Mouse (Mus musculus): Measurements from ENCODE around the gene Prrx1.

GRCm38 (mm10) chr1:163313921-163314725 is 613 bp upstream of the Prrx1 start:
- TF ChIP-seq CTCF (IDR thresholded peaks at IDR 0.05; ENCODE audit: extremely low read depth, insufficient read depth, low read length) (no peak), POLR2A (IDR thresholded peaks at IDR 0.05; ENCODE audit: extremely low read depth, insufficient read depth, low read length) (no peak)

Data from cortical plate, adult 2 months (tissue).